Mouse (Mus musculus) heart, postnatal 0 days (tissue): Measurements from ENCODE around the gene Itpr1. TPM values are rescaled to one million over a fixed set of nuclear protein-coding genes. Genes with fewer than 3 reads are reported as not detected.

ENCODE experiments used
- ATAC-seq: fragments of 200-750 bp; cut with Nextera tagmentation; 2 replicates; pipeline ENCODE4 v1.8.0; 2017; ENCODE audit warnings: low read depth, moderate number of reproducible peaks, moderate library complexity; ENCODE audit not compliant: insufficient read depth
- DNase-seq: peaks from one replicate; pipeline ENCODE4 v3.0.0-alpha.2; 2016; ENCODE audit warnings: low spot score
- H3K27ac ChIP-seq: fragments of 300-500 bp; sonication (generic); 2 replicates; pipeline ENCODE4 v1.5.1; 2014; ENCODE audit warnings: low read depth, mild to moderate bottlenecking
- H3K27me3 ChIP-seq: fragments of 300-500 bp; sonication (generic); 2 replicates; pipeline ENCODE4 v1.6.1; 2014; ENCODE audit warnings: low read length, mixed read lengths; ENCODE audit not compliant: control insufficient read depth, insufficient read depth
- H3K36me3 ChIP-seq: fragments of 300-500 bp; sonication (generic); replicated peaks from 2 replicates; pipeline ENCODE4 v1.6.1; 2014; ENCODE audit warnings: low read length, mixed read lengths; ENCODE audit not compliant: control insufficient read depth, insufficient read depth
- H3K4me1 ChIP-seq: fragments of 300-500 bp; sonication (generic); 2 replicates; pipeline ENCODE4 v1.6.1; 2014; ENCODE audit warnings: antibody characterized with exemption; ENCODE audit not compliant: control insufficient read depth, insufficient read depth
- H3K4me2 ChIP-seq: fragments of 300-500 bp; sonication (generic); 2 replicates; pipeline ENCODE4 v1.6.1; 2014; ENCODE audit warnings: low read depth, mild to moderate bottlenecking, low read length, moderate library complexity
- H3K4me3 ChIP-seq: fragments of 300-500 bp; sonication (generic); 2 replicates; pipeline ENCODE4 v1.5.1; 2014; ENCODE audit warnings: low read depth, low read length
- H3K9ac ChIP-seq: fragments of 300-500 bp; sonication (generic); replicated peaks from 2 replicates; pipeline ENCODE4 v1.6.1; 2014; ENCODE audit warnings: low read depth, low read length, mixed read lengths
- H3K9me3 ChIP-seq: fragments of 300-500 bp; sonication (generic); replicated peaks from 2 replicates; pipeline ENCODE4 v1.6.1; 2016; ENCODE audit warnings: low read length; ENCODE audit not compliant: control insufficient read depth
- CTCF ChIP-seq: IDR thresholded peaks from 2 replicates; pipeline ENCODE4 v1.5.1; 2016; ENCODE audit warnings: antibody characterized with exemption, control low read depth, low read depth
- EP300 ChIP-seq: IDR thresholded peaks from 2 replicates; pipeline ENCODE4 v1.6.1; 2016; ENCODE audit warnings: antibody characterized with exemption, low read depth
- WGBS: fragments of 180-500 bp; shearing (Covaris S2); extraction: QIAGEN DNeasy Blood & Tissue Kit; methylation state at CpG from one replicate; pipeline ENCODE4 v1.1.7; 2014; 5-methylcytosine and 5-hydroxymethylcytosine counted together
- polyA plus RNA-seq: library from polyadenylated mRNA; unstranded; fragments of >200 nt; fragmentation: Nextera tagmentation; extraction: Ambion mirVana; gene quantifications from 2 replicates; pipeline ENCODE4 v1.2.1, GENCODE M21; 2015
- total RNA-seq: library from RNA; depleted of rRNA; stranded (reverse); fragments of >200 nt; gene quantifications from 2 replicates; pipeline ENCODE4 v1.2.3, GENCODE M21; 2014; ENCODE audit warnings: low replicate concordance

The Itpr1 gene
- total and polyA plus RNA-seq, 2 experiments from 2014 or later = 7.1 to 22.2 TPM

- TF ChIP-seq EP300 = no peak
- TF ChIP-seq CTCF = no peak
- WGBS = 33% methylated on average over 4 of the region's 4 CpGs
- Histone ChIP-seq H3K9ac (no peak overlapping the region), H3K4me2 (no peak overlapping the region), H3K36me3 (no peaks in the 10 kb centered on the region), H3K4me1 (peaks cover 14% of the 10 kb centered on the region), H3K27me3 (no peaks in the 10 kb centered on the region), H3K9me3 (no peaks in the 10 kb centered on the region), H3K4me3 (no peak overlapping the region), H3K27ac (no peak overlapping the region)
- ATAC-seq = no peak
- no peak for DNase-seq
Observed at GRCm38 (mm10) chr6:108282131-108282530, 69.2 kb downstream of the Itpr1 start.

DNA sequence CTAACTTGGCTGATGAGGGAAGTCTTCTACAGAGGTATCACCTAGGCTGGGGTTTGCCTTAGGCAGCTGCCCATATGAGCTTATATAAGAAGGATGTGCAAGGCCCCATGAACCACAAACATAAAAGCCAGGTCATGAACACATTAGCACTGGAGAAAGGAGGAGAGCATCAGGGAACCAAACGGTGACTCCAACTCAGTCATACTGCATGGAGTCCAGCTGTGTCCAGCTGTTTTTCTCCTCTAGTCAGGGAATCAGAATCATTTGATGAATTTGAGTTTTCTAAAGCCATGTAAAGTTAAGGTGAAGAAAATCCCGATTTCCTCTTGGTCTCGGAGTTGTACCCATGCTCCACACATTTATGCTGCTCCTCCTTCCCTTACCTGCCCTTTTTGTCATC, 69.7 kb downstream of the Itpr1 start:
- TF ChIP-seq EP300 (no peak), CTCF (no peak)
- Histone ChIP-seq H3K4me3 (no peak overlapping the region), H3K9ac (no peak overlapping the region), H3K4me1 (peaks cover 14% of the 10 kb centered on the region), H3K9me3 (no peaks in the 10 kb centered on the region), H3K36me3 (peaks cover 2% of the 10 kb centered on the region; the same call in 1 of the 2 replicates), H3K27ac (no peak overlapping the region), H3K4me2 (no peak overlapping the region), H3K27me3 (no peaks in the 10 kb centered on the region)
- ATAC-seq = no peak
- no peak for DNase-seq
- WGBS = 87% methylated on average over 3 of the region's 3 CpGs

DNA sequence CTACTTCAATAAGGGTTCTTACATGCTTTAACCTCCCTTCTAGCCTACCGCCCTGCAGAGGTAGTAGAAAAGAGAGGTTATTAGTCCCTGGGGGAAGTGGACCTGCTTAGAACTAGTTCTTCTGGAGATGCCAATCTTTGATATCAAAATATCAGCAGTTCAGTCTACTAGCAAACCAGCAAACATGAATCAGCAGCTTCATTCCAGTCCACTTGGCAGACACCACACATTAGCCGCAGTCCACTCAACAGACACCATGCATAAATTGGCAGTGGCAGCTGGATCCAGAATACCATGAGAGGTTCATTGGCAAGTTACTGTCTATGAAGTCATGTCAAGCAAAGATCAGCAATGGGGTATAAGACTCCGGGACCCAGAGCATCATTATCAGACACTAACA, 71.8 kb downstream of the Itpr1 start:
- H3K27me3 ChIP-seq = no peaks in the 10 kb centered on the region
- H3K36me3 ChIP-seq = peaks cover 5% of the 10 kb centered on the region; the same call in 1 of the 2 replicates
- no peak overlapping the region for H3K4me3 ChIP-seq
- H3K4me1 ChIP-seq = peaks cover 4% of the 10 kb centered on the region
- H3K27ac ChIP-seq = no peak overlapping the region
- ATAC-seq (no peak), DNase-seq (no peak)
- no peaks in the 10 kb centered on the region for H3K9me3 ChIP-seq
- no peak overlapping the region for H3K4me2 ChIP-seq
- TF ChIP-seq CTCF (no peak), EP300 (no peak)
- no peak overlapping the region for H3K9ac ChIP-seq
- WGBS = 96% methylated on average over 3 of the region's 3 CpGs

DNA sequence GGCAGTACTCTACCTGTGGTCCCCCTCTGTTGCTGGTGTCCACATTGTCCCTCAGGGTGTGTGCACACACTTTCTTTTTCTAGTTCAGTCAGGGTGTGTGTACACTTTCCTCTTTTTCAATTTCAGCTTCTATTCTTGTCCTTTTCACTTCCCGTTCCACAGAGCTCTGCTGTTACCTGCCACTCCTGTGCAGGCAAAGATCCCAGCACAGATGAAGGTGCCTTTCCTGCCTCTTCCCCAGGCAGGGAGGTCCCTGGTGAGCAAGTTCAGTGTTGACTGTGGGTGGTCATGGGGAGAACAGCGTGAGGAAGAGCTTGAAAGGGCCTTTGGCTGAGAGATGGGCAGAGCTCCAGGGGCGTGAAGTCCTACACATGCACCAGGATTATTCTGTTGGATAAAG, 76.1 kb downstream of the Itpr1 start:
- Histone ChIP-seq H3K27ac (no peak overlapping the region), H3K9me3 (no peaks in the 10 kb centered on the region), H3K4me2 (no peak overlapping the region), H3K4me1 (peaks cover 6% of the 10 kb centered on the region), H3K36me3 (peaks cover 5% of the 10 kb centered on the region; the same call in 1 of the 2 replicates), H3K9ac (no peak overlapping the region), H3K27me3 (no peaks in the 10 kb centered on the region), H3K4me3 (no peak overlapping the region)
- WGBS = 62% methylated on average over 3 of the region's 3 CpGs
- no peak for DNase-seq
- ATAC-seq = no peak
- TF ChIP-seq CTCF (no peak), EP300 (no peak)

DNA sequence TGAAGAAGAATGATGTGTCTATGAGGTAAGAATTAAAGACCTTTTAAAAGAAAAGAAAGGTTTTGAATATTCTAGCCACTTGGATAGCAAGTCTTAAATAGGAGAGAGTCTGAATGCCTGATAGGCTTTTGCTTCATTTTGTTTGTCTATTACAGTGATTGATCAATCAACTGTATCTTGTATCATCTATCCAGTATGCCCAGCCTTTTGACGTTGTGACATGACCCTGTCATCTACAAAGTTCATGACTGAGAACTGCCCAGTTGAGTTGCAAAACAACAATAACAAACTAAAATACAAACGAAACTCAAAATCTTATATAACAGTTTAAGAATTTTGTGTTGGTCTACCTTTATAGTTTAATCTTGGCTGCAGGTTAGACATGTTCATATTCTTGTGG, 78.1 kb downstream of the Itpr1 start:
- ATAC-seq = no peak
- DNase-seq = no peak
- H3K36me3 ChIP-seq = peaks cover 5% of the 10 kb centered on the region; the same call in 1 of the 2 replicates

DNA sequence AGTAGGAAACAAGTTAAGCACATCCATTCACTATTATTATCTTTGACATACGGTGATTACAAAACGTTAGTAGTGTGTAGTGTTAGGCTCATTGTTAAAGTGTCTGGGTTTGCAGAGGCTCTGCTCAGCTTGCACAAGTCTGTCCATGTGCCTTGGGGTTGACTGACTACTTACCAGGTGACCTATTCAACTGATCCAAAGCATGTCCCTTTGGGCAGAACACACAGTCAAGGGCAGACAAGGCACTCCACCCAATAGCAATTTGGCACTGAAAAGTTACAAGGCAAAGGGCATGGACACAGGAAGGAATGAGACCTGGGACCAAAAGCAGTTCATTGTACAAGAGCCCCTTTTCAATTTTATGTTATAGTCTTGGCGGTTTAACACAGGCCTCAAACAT, 78.7 kb downstream of the Itpr1 start:
- Histone ChIP-seq H3K9me3 (no peaks in the 10 kb centered on the region), H3K36me3 (peaks cover 5% of the 10 kb centered on the region; the same call in 1 of the 2 replicates), H3K4me2 (no peak overlapping the region), H3K4me1 (peaks cover 8% of the 10 kb centered on the region), H3K27me3 (no peaks in the 10 kb centered on the region), H3K9ac (no peak overlapping the region), H3K4me3 (no peak overlapping the region), H3K27ac (no peak overlapping the region)
- TF ChIP-seq EP300 (no peak), CTCF (no peak)
- 84% methylated on average over 3 of the region's 3 CpGs for whole genome bisulfite sequencing
- ATAC-seq (no peak), DNase-seq (no peak)

More for the DNA sequence above, 78.1 kb downstream of the Itpr1 start:
- 83% methylated on average over 2 of the region's 2 CpGs for WGBS
- Histone ChIP-seq H3K27ac (no peak overlapping the region), H3K4me3 (no peak overlapping the region), H3K9ac (no peak overlapping the region), H3K4me2 (no peak overlapping the region), H3K9me3 (no peaks in the 10 kb centered on the region), H3K27me3 (no peaks in the 10 kb centered on the region), H3K4me1 (peaks cover 8% of the 10 kb centered on the region)
- no peak for TF ChIP-seq CTCF
- no peak for TF ChIP-seq EP300
